Mouse (Mus musculus) T-helper 1 cell (primary cell): ENCODE results near the gene Ggcx.
"Not testable (repeated sequence)": the region's sequence is repeated elsewhere in the genome, so short reads cannot be mapped to it uniquely, and the experiment has no call there.

Experiments
- in situ Hi-C: fragments of 300-600 bp; cut with MboI, MseI; formaldehyde crosslinking; loops from one replicate; pipeline ENCODE4 v1.15.1; 2025; ENCODE audit warnings: high pct_unique_total_duplicates

Gene Ggcx

DNA sequence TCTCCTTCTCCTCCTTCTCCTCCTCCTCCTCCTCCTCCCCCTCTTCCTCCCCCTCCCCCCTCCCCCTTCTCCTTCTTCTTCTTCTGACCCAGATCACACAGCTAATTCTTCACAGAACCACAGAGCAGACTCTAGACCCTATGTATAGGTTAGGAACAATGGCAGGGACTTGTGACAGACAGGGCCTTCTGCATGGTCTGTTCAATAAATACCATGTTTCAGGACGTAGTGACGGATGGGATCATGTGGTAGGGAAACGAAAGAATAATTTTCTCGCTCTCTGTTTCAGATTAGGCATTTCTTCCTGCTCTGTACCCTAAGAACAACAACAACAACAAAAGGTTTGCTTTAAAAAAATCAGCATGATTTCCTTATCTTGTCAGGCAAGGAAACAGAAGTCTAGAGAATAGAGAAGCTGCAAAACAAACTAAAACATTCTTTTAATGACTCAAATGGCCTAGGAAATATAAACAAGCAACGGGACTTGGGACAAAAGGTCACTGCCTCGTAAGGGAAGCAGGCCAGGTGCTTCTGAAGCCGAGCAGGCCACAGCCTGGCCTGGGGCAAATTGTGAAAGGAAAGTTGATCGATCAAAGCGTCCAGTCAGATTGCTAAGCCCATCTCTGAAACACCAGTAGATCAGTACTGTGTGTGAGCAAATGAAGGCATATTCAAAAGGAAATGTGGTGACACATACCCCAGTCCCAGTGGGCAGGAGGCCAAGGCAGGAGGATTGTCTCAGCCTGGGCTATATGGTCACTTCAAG, 46.1 kb downstream of the Ggcx start:
- in situ Hi-C loops = no loop called here

DNA sequence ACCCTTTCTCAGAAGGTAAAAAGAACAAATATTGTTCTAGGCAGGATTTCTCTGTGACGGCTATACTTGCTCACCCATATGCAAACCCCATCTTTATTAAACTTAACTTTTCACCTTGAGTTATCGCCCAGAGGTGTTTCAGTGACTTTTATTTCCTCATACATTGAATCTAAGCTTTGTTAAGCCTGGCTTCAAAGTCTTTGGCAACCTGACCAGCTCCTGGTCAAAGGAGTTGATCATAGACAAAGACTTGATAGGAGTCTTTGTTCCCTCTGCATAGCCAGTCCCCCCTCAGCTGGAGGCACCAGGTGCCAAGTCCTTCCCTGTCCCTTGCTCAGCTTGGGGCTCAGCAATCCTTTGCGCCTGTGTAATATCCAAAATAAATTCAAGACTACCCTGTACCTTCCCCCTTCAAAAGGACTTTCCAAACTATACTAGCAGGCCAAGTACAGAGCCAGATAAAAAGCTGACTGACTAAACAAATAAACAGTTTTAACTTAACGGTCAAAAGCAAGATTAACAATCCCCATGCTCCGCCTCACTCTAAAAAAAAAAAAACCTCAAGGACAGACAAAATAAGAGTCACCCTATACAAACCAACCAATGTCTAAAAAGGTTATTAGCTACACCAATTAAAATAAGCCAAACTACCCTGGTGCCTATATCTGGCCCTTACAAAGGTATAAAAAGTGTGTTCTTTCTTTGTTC, 48.6 kb downstream of the Ggcx start:
- in situ Hi-C loops = not testable (repeated sequence)

DNA sequence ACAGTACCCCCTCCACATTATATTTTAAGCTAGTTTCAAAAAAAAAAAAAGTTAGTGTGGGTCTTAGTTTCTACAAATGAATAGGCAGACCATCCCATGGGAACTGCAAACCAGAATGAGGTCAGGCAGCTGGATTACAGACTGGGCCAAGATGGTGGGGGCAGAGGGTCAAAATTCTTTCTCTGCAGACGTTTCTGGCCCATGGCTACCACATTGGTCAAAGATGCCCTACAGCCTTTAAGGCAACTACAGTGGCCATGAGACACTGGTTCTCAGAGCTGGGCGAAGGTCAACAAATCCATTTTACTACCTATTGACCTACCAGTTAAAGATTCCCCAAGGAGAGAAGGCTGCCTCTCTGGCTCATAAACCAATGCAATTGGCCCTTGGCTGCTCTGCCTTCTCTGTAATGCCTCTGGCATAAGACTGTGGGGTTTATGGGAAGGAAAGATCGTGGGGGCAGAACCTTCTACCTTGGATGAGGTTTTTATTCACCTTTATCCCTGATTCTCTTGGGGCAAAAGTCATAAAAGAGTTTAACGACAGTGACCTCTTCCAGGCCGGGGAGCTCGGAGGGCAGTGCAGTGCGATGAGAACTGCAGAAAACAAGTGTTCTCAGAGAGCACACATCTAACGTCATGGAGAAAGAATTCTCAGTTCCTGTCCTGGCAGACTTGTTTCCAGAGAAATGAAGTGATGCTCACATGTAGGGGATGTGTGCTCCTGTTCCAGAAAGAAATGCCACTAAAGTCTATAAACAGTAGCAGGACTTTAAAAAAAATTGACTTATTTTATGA, 51.5 kb downstream of the Ggcx start:
- in situ Hi-C loops = no loop called here

- in situ Hi-C loops = no loop called here
Measured at GRCm38 (mm10) chr6:72466171-72466570, 52.1 kb downstream of the Ggcx start.

DNA sequence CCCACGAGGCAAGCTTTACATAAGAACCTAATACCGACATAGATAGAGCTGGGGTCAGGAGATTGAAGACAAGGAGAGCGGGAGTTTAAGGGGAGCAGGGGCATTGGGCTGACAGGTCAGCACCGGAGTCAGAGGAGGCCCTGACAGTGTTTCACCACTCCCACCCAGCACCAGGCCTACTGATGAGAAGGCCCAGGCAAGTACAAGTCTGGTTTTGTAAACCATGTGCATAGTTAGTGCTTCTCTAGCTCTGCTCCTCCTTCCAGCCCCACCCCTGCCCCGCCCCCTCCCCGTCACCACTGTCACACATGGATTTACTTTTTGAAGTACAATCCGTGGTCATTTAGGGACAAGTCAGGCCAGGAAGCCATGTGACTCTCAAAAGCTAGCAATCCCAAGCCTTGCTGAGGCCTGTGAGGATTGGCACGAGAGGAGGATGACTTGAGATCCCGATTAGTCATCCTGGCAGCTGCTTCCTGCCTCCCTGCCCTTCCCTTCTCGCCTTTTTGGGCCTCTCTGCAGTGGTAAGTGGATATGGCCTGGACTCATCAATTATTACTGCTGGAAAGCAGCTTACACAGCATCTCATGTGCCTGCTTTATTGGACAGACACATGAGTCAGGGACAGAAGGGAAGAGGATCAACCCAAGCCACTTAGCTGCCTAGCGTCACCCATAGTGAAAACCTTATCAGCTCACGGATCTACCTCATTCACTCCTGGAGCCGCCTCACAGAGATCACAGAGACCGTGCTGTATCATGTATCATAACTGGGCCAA, 59.3 kb downstream of the Ggcx start:
- in situ Hi-C loops = no loop called here

DNA sequence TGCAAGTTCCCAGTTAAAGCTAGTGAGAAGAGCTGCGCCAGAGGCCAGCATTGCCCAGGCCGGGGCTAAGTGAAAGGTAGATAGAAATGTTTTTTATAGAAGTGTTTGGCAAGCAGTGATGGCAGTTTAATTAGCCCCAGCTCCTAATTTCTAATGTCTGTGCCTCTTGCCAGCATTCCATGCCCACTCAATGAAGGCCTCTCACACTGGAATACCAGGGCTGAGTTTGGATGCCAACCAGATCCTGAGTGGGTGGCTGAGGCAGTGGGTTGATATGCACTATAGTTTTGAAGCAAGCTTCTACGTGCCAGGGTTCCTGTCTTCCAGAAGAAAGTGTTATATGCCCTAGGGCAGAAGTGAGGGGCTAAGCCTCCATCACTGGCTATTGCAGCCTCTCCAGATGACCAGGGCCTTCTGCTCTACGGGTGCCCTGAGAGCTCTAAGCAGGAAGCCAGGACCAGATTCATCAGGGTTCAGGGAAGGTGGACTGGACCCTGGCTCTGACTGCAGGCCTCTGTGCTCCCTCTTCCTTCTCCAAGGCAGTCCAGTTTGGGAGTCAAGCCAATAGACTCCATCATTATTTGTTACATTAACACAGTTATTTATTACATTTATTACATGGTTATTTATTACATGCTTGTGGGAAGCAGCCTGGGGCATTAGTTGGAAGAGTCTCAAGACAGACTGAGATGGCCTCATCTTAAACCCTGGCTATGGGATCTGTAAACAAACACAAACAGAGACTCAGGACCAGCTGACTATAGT, 61.3 kb downstream of the Ggcx start:
- in situ Hi-C loops = no loop called here

DNA sequence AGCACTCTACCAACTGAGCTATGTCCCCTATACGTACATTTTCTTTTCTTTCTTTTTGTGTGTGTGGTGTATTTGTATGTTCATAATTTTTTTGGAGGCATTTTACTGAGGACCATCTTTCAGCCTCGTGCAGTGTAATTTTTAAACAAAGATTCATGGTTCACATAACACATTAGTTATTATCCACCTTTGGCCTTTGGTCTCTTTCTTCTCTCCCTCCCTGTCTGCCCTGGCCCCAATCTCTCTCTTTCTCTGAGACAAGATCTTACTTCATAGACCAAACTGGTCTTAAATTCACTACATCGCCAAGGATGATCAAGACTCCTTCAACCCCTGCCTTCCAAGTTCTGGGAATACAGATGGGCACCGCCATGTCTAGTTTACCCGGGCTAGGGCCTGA, 62.7 kb downstream of the Ggcx start:
- in situ Hi-C loops = no loop called here

DNA sequence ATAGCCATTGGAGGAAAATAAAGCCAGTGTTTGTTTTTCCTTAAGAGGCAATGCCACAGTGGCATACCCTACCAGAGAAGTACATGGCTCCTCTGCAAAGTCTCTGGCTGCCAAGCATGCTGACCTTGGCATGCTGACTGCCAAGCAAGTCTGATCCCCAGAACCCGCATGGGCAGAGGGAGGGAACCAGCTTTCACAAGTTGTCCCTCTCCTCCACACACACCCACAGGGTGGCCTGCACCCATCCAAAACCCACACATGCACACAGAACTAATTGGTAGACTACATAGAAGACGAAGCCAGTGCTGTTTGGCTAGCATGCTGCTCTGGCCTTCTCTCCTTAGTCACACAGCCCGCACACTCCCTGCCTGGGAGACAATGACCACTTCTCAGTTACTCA, 63.5 kb downstream of the Ggcx start:
- in situ Hi-C loops = no loop called here

DNA sequence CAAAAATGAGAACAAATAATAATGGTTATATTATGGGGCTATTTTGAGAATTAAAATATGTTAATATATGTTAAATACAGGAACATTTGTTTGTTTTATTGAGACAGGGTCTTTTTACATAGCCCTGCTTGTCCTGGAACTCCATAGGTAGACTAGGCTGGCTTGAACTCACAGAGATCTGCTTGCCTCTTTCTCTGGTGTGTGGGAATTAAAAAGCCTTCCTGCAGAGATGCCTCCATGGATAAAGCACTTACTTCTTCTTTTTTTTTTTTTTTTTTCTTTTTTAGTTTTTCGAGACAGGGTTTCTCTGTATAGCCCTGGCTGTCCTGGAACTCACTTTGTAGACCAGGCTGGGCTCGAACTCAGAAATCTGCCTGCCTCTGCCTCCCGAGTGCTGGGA, 64.6 kb downstream of the Ggcx start:
- in situ Hi-C loops = not testable (repeated sequence)

DNA sequence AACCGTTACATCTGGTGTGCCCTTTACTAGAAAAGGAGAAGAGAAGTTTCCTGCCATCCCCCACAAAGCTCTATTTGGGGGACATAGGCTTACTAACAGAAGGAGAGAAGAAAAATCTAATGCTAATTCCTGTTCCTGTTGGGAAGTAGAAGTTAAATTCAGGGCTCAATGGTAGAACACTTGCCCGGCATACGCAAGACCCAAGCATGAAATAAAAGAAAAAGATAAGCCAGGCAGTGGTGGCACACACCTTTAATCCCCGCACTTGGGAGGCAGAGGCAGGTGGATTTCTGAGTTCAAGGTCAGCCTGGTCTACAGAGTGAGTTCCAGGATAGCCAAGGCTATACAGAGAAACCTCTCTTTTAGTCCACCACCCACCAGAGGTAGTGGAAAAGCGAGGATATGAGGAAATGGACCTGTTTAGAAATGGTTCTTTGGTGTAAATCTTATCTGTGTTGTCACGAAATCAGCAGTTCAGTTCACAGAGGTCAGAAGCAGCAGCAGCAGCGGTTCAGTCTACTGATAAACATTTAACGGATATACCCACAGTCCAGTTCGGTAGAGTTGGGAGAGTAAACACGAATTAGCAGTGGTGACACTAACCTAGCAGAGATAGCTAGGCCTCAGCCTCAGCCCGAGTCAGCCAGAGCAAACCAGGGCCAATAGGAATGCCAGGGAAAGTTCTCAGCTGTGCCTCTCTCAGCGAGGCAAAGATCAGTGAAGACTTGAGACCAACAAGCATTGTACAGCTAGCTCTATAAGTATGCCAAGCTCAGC, 65.7 kb downstream of the Ggcx start:
- in situ Hi-C loops = no loop called here

- in situ Hi-C loops = no loop called here
Measured at GRCm38 (mm10) chr6:72480422-72480702, 66.3 kb downstream of the Ggcx start.
